Mouse (Mus musculus) layer of hippocampus, postnatal 10 days (tissue): ENCODE measurements around the gene Rint1. TPM values are rescaled to one million over a fixed set of nuclear protein-coding genes. Genes with fewer than 3 reads are reported as not detected.

Source experiments
- DNase-seq, 2 experiments: peaks; one replicate each; pipeline ENCODE4 v3.0.0; 2021; ENCODE audit warnings: low spot score in 2 of 2
- long read RNA-seq: library from polyadenylated mRNA; stranded (forward); transcript quantifications from one replicate; pipeline ENCODE4 v2.0.0, GENCODE M21; 2023
- total RNA-seq, 2 experiments: library from RNA; stranded (reverse); gene quantifications; 2 replicates each; pipeline ENCODE4 v1.2.3; 2021

The Rint1 gene
- 10 to 100 TPM; 19.0 to 24.0 TPM for total RNA-seq
- long read RNA-seq, transcript Rint1-201 (15 exons, 3,298 nt), result major isoform, 7 of 15 reads
- long read RNA-seq, partial matches to known transcripts, result 0 of 15 reads
- long read RNA-seq, other reads (novel, unspliced or antisense), result 6 of 15 reads

- peak; percentile 99 for DNase-seq
Measured at GRCm38 (mm10) chr5:23787536-23788389, at the start of gene Rint1. Rint1 (plus strand) TSS chr5:23787711.

GRCm38 (mm10) chr5:23743261-23743660 is 44.2 kb upstream of the Rint1 start:
- DNase-seq, result no peak

- no peak for DNase-seq
Measured at GRCm38 (mm10) chr5:23749882-23750281, 37.6 kb upstream of the Rint1 start.

DNA sequence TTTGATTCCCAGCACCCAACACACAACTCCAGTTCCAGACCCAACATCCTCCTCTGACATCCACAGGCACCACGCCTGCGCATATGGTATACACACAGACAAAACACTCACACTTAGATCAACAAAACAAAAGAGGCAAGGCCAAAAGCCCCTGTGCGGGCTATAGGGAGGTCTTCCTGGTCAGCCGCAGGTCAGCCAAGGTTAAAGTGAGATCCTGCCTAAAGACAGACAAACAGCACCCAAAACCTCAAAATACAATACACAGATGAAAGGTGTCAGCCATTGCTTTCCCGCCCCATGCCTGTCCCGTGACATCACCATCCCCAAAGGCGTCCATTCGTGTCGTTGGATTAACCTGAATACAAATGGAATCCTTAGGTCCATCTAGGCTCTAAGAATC is 31.9 kb upstream of the Rint1 start:
- no peak for DNase-seq

- no peak for DNase-seq
Measured at GRCm38 (mm10) chr5:23756368-23756767, 31.1 kb upstream of the Rint1 start.

- peak; percentile 42 to 59 for DNase-seq
Measured at GRCm38 (mm10) chr5:23758633-23759032, 28.9 kb upstream of the Rint1 start.

GRCm38 (mm10) chr5:23762531-23762930 is 25.0 kb upstream of the Rint1 start:
- DNase-seq, result no peak

DNA sequence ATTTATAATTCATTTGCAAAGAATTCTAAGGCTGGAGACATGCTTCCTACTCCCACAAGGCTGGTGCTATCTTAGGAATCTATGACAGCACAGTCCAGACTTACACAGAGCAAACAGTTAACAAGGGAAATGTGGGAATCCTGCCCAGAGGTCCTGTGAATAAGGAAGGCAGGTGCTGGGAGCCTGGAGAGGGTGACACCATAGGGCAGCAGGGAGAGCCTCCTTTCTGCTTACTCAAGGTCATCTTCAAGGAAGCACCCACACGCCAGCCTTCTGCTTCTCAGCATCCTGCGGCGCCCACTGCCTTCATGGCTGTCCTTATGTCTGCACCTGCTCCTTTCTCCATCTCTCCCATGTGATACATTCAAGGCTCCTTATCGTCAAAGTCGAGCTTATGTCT is 23.0 kb upstream of the Rint1 start:
- no peak for DNase-seq

DNA sequence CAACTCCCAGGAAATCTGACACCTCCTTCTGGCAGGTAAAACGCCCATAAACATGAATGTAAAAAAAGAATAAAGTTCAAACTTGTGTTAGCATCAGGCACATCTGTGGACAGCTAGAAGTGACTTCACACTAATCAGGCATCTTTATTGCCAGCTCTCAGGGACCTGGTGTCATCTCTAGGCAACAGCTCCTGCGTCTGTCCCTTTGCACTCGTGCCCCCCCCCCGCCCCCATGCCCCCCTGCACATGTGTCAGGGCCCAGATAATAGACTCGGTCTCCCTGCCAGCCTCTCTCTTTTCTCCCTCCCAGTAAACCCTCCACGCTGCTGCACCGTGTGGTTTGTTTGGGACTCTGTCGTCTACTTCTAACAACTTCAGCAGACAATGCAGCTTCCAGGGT is 16.4 kb upstream of the Rint1 start:
- DNase-seq, result no peak

- DNase-seq, result no peak
Measured at GRCm38 (mm10) chr5:23774186-23774585, 13.3 kb upstream of the Rint1 start.

DNA sequence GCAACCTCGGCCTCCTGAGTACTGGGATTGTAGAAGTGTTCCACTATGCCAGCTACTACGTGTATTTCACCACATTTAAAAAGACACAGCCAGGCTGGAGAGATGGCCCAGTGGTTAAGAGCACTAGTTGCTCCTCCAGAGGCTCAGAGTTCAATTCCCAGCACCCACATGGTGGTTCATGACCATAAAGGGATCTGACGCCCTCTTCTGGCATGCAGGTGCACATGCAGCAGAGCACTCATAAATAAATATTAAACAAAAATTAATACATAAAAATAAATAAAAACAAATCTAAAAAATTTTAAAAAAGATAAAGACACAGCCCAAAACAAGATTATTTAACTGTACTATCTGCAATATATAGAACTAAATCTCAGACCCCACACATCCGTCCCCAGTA is 7.0 kb upstream of the Rint1 start:
- no peak for DNase-seq

DNA sequence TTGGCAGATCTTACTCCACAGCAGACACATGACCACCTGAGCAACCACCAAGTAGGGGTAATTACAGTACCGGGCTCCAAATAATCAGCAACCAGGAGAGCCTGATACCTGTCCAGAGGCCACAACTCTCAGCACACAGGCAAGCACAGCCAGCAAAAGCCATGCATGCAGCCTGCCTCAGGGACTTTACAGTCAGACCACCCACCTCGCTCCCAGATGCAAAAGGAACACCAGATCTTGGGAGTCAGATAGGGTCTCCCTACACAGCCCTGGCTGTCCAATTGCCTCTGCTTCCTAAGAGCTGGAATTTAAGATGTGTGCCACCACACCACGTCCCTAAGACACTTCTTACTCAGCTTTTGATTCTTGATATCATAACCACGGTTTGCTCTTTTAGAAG is 6.3 kb upstream of the Rint1 start:
- no peak for DNase-seq

GRCm38 (mm10) chr5:23782051-23782810 is 5.3 kb upstream of the Rint1 start:
- DNase-seq, result no peak

DNA sequence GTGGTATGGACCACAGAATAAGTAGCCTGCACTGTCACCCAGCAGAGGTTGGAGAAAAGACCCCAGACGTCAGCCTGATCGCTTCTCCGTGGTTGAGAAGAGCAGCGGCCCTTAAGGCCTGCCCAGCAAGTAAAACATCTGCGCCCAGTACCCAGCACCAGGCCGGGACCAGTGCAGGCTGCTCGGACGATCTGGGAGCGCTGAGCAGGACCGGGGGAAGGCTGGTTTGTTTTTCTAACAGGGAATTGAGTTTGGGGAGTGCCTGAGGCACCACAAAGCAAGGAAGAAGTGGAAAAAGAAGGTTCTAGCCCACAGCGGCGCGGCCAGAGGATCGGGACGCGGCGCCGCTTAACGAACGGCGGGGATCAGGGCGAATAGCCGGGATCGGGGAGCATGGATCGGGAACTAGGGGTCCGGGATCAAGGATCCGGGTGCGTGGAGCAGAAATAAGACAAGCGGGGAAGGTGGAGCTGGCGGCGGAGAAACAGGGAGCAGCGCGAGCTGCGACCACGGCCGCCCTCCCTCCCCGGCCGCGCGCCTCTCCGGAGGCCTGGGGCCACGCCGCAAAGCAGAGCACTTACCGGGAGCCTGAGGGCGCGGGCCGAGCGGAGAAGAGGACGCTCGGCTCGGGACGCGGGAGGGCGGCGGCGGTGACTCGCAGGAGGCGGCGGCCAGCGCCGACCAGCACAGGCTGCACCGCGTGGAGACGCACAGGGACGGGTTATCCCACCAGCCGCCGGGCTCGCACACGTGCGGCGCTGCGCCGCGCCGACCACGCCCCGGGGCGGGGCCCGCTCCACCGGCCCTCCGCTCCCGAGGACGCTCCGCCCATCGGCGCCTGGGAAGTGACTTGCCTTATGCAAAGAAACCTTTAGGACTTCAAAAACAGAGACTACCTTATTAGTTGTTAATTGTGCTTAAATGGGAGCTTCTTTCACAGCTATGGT is 4.3 kb upstream of the Rint1 start, which contains the start of gene Pus7:
TSS of gene Pus7 (minus strand) at position 781 of the 947 bp plus-strand sequence.
- DNase-seq, result peak; percentile 70 to 84

GRCm38 (mm10) chr5:23788390-23788830 is 899 bp downstream of the Rint1 start:
- DNase-seq, result no peak

GRCm38 (mm10) chr5:23789078-23789612 is 1.6 kb downstream of the Rint1 start:
- DNase-seq, result no peak

GRCm38 (mm10) chr5:23792726-23793125 is 5.2 kb downstream of the Rint1 start:
- no peak for DNase-seq

GRCm38 (mm10) chr5:23814841-23815240 is 27.3 kb downstream of the Rint1 start:
- no peak for DNase-seq

- DNase-seq, result no peak
Measured at GRCm38 (mm10) chr5:23816681-23817080, 29.2 kb downstream of the Rint1 start.

DNA sequence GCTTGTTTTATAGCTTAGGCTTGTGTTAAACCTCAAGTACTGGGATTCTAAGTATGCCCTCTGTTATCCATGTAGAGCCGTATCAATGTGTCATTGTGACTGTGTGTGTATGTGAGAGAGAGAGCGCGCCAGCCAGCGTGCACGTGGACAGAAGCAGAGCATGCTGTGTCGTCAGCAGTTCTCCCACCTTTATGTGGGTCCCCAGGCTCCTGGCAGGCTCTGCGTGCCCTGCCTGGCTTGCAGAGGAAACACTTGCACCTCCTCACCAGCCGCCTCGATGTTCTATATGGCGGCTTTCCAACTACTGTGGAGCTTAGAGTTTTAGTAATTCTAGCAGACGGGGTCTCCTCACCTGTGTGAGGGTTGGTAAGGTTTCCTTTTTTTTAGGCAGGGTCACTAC is 34.8 kb downstream of the Rint1 start:
- no peak for DNase-seq
